Mouse (Mus musculus) stomach, embryonic 15.5 days (tissue): ENCODE results near the gene Cd81. TPM values are rescaled to one million over a fixed set of nuclear protein-coding genes. Genes with fewer than 3 reads are reported as not detected.

Source experiments
- ATAC-seq: fragments of 200-750 bp; cut with Nextera tagmentation; 2 replicates; pipeline ENCODE4 v1.8.0; 2017; ENCODE audit warnings: low read depth, moderate number of reproducible peaks, moderate TSS enrichment; ENCODE audit not compliant: insufficient read depth, low FRiP score
- H3K27ac ChIP-seq: fragments of 300-500 bp; sonication (generic); 2 replicates; pipeline ENCODE4 v1.5.1; 2015; ENCODE audit warnings: mild to moderate bottlenecking, inconsistent platforms
- H3K27me3 ChIP-seq: fragments of 300-500 bp; sonication (generic); replicated peaks from 2 replicates; pipeline ENCODE4 v1.6.1; 2015; ENCODE audit warnings: inconsistent platforms
- H3K36me3 ChIP-seq: fragments of 300-500 bp; sonication (generic); 2 replicates; pipeline ENCODE4 v1.6.1; 2015; ENCODE audit warnings: inconsistent platforms
- H3K4me1 ChIP-seq: fragments of 300-500 bp; sonication (generic); 2 replicates; pipeline ENCODE4 v1.6.1; 2015; ENCODE audit warnings: inconsistent platforms
- H3K4me2 ChIP-seq: fragments of 300-500 bp; sonication (generic); 2 replicates; pipeline ENCODE4 v1.6.1; 2015; ENCODE audit warnings: mild to moderate bottlenecking, inconsistent platforms
- H3K4me3 ChIP-seq: fragments of 300-500 bp; sonication (generic); replicated peaks from 2 replicates; pipeline ENCODE4 v1.5.1; 2015; ENCODE audit warnings: inconsistent platforms
- H3K9ac ChIP-seq: fragments of 300-500 bp; sonication (generic); 2 replicates; pipeline ENCODE4 v1.6.1; 2015; ENCODE audit warnings: inconsistent platforms
- H3K9me3 ChIP-seq: fragments of 300-500 bp; sonication (generic); 2 replicates; pipeline ENCODE4 v1.6.1; 2016; ENCODE audit warnings: inconsistent platforms
- WGBS: fragments of 180-500 bp; shearing (Covaris S2); methylation state at CpG from one replicate; pipeline ENCODE4 v1.1.7; 2015; 5-methylcytosine and 5-hydroxymethylcytosine counted together
- polyA plus RNA-seq: library from polyadenylated mRNA; unstranded; fragments of >200 nt; fragmentation: Nextera tagmentation; extraction: Ambion mirVana; gene quantifications from 2 replicates; pipeline ENCODE4 v1.2.1, GENCODE M21; 2015

Cd81 gene
- polyA plus RNA-seq, 1 experiment from 2014 or later: 575 TPM

- Histone ChIP-seq H3K9me3 (no peaks in the 10 kb centered on the region), H3K4me1 (0 out of 2 replicates have a peak, but pooled peaks cover 9% of the 10 kb centered on the region), H3K4me3 (no peak overlapping the region), H3K9ac (no peak overlapping the region), H3K27me3 (no peaks in the 10 kb centered on the region), H3K36me3 (no peaks in the 10 kb centered on the region), H3K4me2 (no peak overlapping the region), H3K27ac (no peak overlapping the region)
- WGBS: 69% methylated on average over 3 of the region's 3 CpGs
- ATAC-seq: no peak
These were observed 11.3 kb upstream of the Cd81 start for GRCm38 (mm10) chr7:143041138-143041822.

GRCm38 (mm10) chr7:143042089-143042488 lies 10.4 kb upstream of the Cd81 start:
- Histone ChIP-seq H3K4me3 (no peak overlapping the region), H3K27ac (0 out of 2 replicates have a peak overlapping the region, but pooled peaks have one; percentile 6)
- WGBS: 61% methylated on average over 3 of the region's 3 CpGs

GRCm38 (mm10) chr7:143042897-143043300 lies 9.6 kb upstream of the Cd81 start:
- no peaks in the 10 kb centered on the region for H3K9me3 ChIP-seq
- no peak overlapping the region for H3K27ac ChIP-seq
- ATAC-seq: no peak
- H3K4me2 ChIP-seq: no peak overlapping the region
- no peak overlapping the region for H3K4me3 ChIP-seq
- H3K27me3 ChIP-seq: no peaks in the 10 kb centered on the region
- no peaks in the 10 kb centered on the region for H3K36me3 ChIP-seq
- no peak overlapping the region for H3K9ac ChIP-seq
- 0 out of 2 replicates have a peak, but pooled peaks cover 9% of the 10 kb centered on the region for H3K4me1 ChIP-seq
- 77% methylated on average over 3 of the region's 3 CpGs for WGBS

More at GRCm38 (mm10) chr7:143042089-143042488, 10.4 kb upstream of the Cd81 start:
- peak; percentile 52; the same call in 1 of the 2 replicates for ATAC-seq
- no peaks in the 10 kb centered on the region for H3K9me3 ChIP-seq
- no peaks in the 10 kb centered on the region for H3K27me3 ChIP-seq
- H3K9ac ChIP-seq: no peak overlapping the region
- H3K4me1 ChIP-seq: 0 out of 2 replicates have a peak, but pooled peaks cover 9% of the 10 kb centered on the region
- H3K36me3 ChIP-seq: no peaks in the 10 kb centered on the region
- H3K4me2 ChIP-seq: no peak overlapping the region

GRCm38 (mm10) chr7:143044049-143044825 lies 8.3 kb upstream of the Cd81 start:
- 89% methylated on average over 2 of the region's 2 CpGs for WGBS
- Histone ChIP-seq H3K36me3 (no peaks in the 10 kb centered on the region), H3K4me2 (no peak overlapping the region), H3K27me3 (no peaks in the 10 kb centered on the region), H3K4me3 (no peak overlapping the region), H3K27ac (no peak overlapping the region), H3K9ac (no peak overlapping the region), H3K4me1 (0 out of 2 replicates have a peak, but pooled peaks cover 9% of the 10 kb centered on the region), H3K9me3 (no peaks in the 10 kb centered on the region)
- ATAC-seq: no peak

GRCm38 (mm10) chr7:143044826-143045206 lies 7.7 kb upstream of the Cd81 start:
- H3K36me3 ChIP-seq: no peaks in the 10 kb centered on the region
- H3K4me1 ChIP-seq: 0 out of 2 replicates have a peak, but pooled peaks cover 9% of the 10 kb centered on the region
- H3K4me3 ChIP-seq: no peak overlapping the region
- H3K27ac ChIP-seq: no peak overlapping the region
- ATAC-seq: no peak
- no peaks in the 10 kb centered on the region for H3K9me3 ChIP-seq
- no peaks in the 10 kb centered on the region for H3K27me3 ChIP-seq
- H3K9ac ChIP-seq: no peak overlapping the region
- no peak overlapping the region for H3K4me2 ChIP-seq

- no peak overlapping the region for H3K9ac ChIP-seq
- no peak overlapping the region for H3K27ac ChIP-seq
- H3K4me3 ChIP-seq: no peak overlapping the region
- 0 out of 2 replicates have a peak, but pooled peaks cover 7% of the 10 kb centered on the region for H3K4me1 ChIP-seq
- no peaks in the 10 kb centered on the region for H3K36me3 ChIP-seq
- no peak overlapping the region for H3K4me2 ChIP-seq
- 59% methylated on average over 7 of the region's 7 CpGs for WGBS
- H3K27me3 ChIP-seq: no peaks in the 10 kb centered on the region
- no peak for ATAC-seq
- no peaks in the 10 kb centered on the region for H3K9me3 ChIP-seq
These were observed 6.2 kb upstream of the Cd81 start for GRCm38 (mm10) chr7:143046358-143046757.

- H3K36me3 ChIP-seq: no peaks in the 10 kb centered on the region
- no peak for ATAC-seq
- 77% methylated on average over 3 of the region's 3 CpGs for WGBS
- H3K9ac ChIP-seq: no peak overlapping the region
- H3K4me1 ChIP-seq: peaks cover 6% of the 10 kb centered on the region
- H3K4me2 ChIP-seq: no peak overlapping the region
- H3K4me3 ChIP-seq: no peak overlapping the region
- no peaks in the 10 kb centered on the region for H3K9me3 ChIP-seq
- H3K27ac ChIP-seq: no peak overlapping the region
- H3K27me3 ChIP-seq: no peaks in the 10 kb centered on the region
These were observed 3.2 kb upstream of the Cd81 start for GRCm38 (mm10) chr7:143049331-143049730.

GRCm38 (mm10) chr7:143049841-143050816 lies 2.4 kb upstream of the Cd81 start:
- no peak for ATAC-seq
- WGBS: 89% methylated on average over 3 of the region's 3 CpGs
- Histone ChIP-seq H3K4me1 (peaks cover 14% of the 10 kb centered on the region), H3K9me3 (no peaks in the 10 kb centered on the region), H3K9ac (no peak overlapping the region), H3K27me3 (no peaks in the 10 kb centered on the region), H3K36me3 (no peaks in the 10 kb centered on the region), H3K27ac (no peak overlapping the region), H3K4me2 (no peak overlapping the region), H3K4me3 (no peak overlapping the region)

- Histone ChIP-seq H3K36me3 (no peaks in the 10 kb centered on the region), H3K4me3 (no peak overlapping the region), H3K4me1 (peaks cover 26% of the 10 kb centered on the region), H3K27ac (no peak overlapping the region), H3K9me3 (no peaks in the 10 kb centered on the region), H3K27me3 (no peaks in the 10 kb centered on the region), H3K4me2 (no peak overlapping the region), H3K9ac (no peak overlapping the region)
- ATAC-seq: no peak
- WGBS: 45% methylated on average over 2 of the region's 2 CpGs
These were observed 1.2 kb upstream of the Cd81 start for GRCm38 (mm10) chr7:143051316-143051715.

GRCm38 (mm10) chr7:143053008-143053899 lies 715 bp downstream of the Cd81 start:
- Histone ChIP-seq H3K36me3 (no peaks in the 10 kb centered on the region), H3K9ac (peak overlapping the region; percentile 94), H3K27ac (peak overlapping the region; percentile 92), H3K4me3 (peak overlapping the region; percentile 82), H3K9me3 (no peaks in the 10 kb centered on the region), H3K27me3 (no peaks in the 10 kb centered on the region), H3K4me1 (peaks cover 45% of the 10 kb centered on the region), H3K4me2 (peak overlapping the region; percentile 85)
- ATAC-seq: peak; percentile 48
- WGBS: under 1% methylated on average over 46 of the region's 46 CpGs
